21 mouse cellular contexts compared by ENCODE assay signal in genomic region chr1:156852409-156852808, GRCm38 (mm10). TPM values are rescaled to one million over a fixed set of nuclear protein-coding genes. Genes with fewer than 3 reads are reported as not detected.
DNase-seq lines count a peak whose midpoint lies in the region; ATAC-seq and TF ChIP-seq lines count a peak whose summit lies in the region.
"Had no signal": no experiment of that assay in that cellular context is flagged by ENCODE, and none has a peak within 500 bp of the region (broad histone marks: within the 10 kb centered on the region; RNA-seq: fewer than 3 reads in every experiment).

No protein-coding gene starts in this region.

- ATAC-seq in hindbrain, embryonic 12.5 days (ENCODE audit: low FRiP score), result no peak
- no peak for ATAC-seq in hindbrain, embryonic 14.5 days (ENCODE audit: low FRiP score)
- ATAC-seq in limb, embryonic 15.5 days (ENCODE audit: insufficient number of reproducible peaks, low FRiP score, low TSS enrichment, low read depth), result peak; percentile 67
- ATAC-seq in granulocyte monocyte progenitor cell, adult 5-6 weeks (replicated peaks; ENCODE audit: poor library complexity, severe bottlenecking), result no peak
- ATAC-seq in kidney, embryonic 15.5 days (replicated peaks; ENCODE audit: low FRiP score), result no peak
- ATAC-seq: forebrain, embryonic 16.5 days had no signal

- peaks cover 8% of the 10 kb centered on the region; the same call in 1 of the 2 replicates for H3K4me1 ChIP-seq in hindbrain, embryonic 12.5 days
- peaks cover 10% of the 10 kb centered on the region; the same call in 1 of the 2 replicates for H3K4me1 ChIP-seq in hindbrain, embryonic 14.5 days (replicated peaks; ENCODE audit: control insufficient read depth, insufficient read depth, low read length)
- H3K4me1 ChIP-seq in limb, embryonic 15.5 days, result 0 out of 2 replicates have a peak, but pooled peaks cover 12% of the 10 kb centered on the region
- H3K4me1 ChIP-seq in kidney, embryonic 15.5 days, result peaks cover 5% of the 10 kb centered on the region
- H3K4me1 ChIP-seq: heart, embryonic 15.5 days; midbrain, embryonic 12.5 days had no signal

- intact Hi-C loops in left cerebral cortex, adult 2 months (cut with DNase I), result no loop called here

- no peak overlapping the region for H3K9ac ChIP-seq in hindbrain, embryonic 12.5 days
- H3K9ac ChIP-seq in hindbrain, embryonic 14.5 days, result no peak overlapping the region
- no peak overlapping the region for H3K9ac ChIP-seq in limb, embryonic 15.5 days
- no peak overlapping the region for H3K9ac ChIP-seq in kidney, embryonic 15.5 days
- H3K9ac ChIP-seq: heart, embryonic 15.5 days; midbrain, embryonic 12.5 days had no signal

- no peak for DNase-seq in hindbrain, embryonic 14.5 days (ENCODE audit: low spot score)
- peak; percentile 26 for DNase-seq in embryo, embryonic 11.5 days (ENCODE audit: low read depth, low spot score)
- DNase-seq in hindlimb bud, embryonic 11.5 days (ENCODE audit: extremely low spot score, low read depth, low spot score), result peak; percentile 49
- no peak for DNase-seq in left cerebral cortex, adult 2 months (ENCODE audit: extremely low spot score in 1 of 2, low spot score in 2 of 2)
- DNase-seq: adrenal gland, adult 8-10 months; cerebellum, postnatal 14 days; heart, adult 18-20 months; kidney, adult 11 months; kidney, postnatal 10 days; liver; lung, adult 18-20 months; lung, postnatal 4 days; thymus, postnatal 36 days had no signal

- no peaks in the 10 kb centered on the region for H3K9me3 ChIP-seq in hindbrain, embryonic 12.5 days (replicated peaks)
- H3K9me3 ChIP-seq in hindbrain, embryonic 14.5 days (ENCODE audit: control insufficient read depth, low read length), result 0 out of 2 replicates have a peak, but pooled peaks cover 4% of the 10 kb centered on the region
- H3K9me3 ChIP-seq in limb, embryonic 15.5 days, result no peaks in the 10 kb centered on the region
- H3K9me3 ChIP-seq in kidney, embryonic 15.5 days (replicated peaks), result no peaks in the 10 kb centered on the region
- H3K9me3 ChIP-seq: heart, embryonic 15.5 days; midbrain, embryonic 12.5 days had no signal

- H3K4me2 ChIP-seq in hindbrain, embryonic 12.5 days (replicated peaks), result no peak overlapping the region
- no peak overlapping the region for H3K4me2 ChIP-seq in hindbrain, embryonic 14.5 days (replicated peaks)
- no peak overlapping the region for H3K4me2 ChIP-seq in limb, embryonic 15.5 days
- H3K4me2 ChIP-seq in kidney, embryonic 15.5 days, result no peak overlapping the region
- H3K4me2 ChIP-seq: heart, embryonic 15.5 days; midbrain, embryonic 12.5 days had no signal

- no peaks in the 10 kb centered on the region for H3K27me3 ChIP-seq in hindbrain, embryonic 12.5 days
- no peaks in the 10 kb centered on the region for H3K27me3 ChIP-seq in hindbrain, embryonic 14.5 days (ENCODE audit: control insufficient read depth, insufficient read depth, low read length)
- no peaks in the 10 kb centered on the region for H3K27me3 ChIP-seq in limb, embryonic 15.5 days
- H3K27me3 ChIP-seq in kidney, embryonic 15.5 days, result no peaks in the 10 kb centered on the region
- H3K27me3 ChIP-seq: heart, embryonic 15.5 days; midbrain, embryonic 12.5 days had no signal

- H3K36me3 ChIP-seq in hindbrain, embryonic 12.5 days, result no peaks in the 10 kb centered on the region
- peaks cover 5% of the 10 kb centered on the region; the same call in 1 of the 2 replicates for H3K36me3 ChIP-seq in hindbrain, embryonic 14.5 days (replicated peaks; ENCODE audit: control insufficient read depth, insufficient read depth)
- peaks cover 14% of the 10 kb centered on the region for H3K36me3 ChIP-seq in limb, embryonic 15.5 days
- H3K36me3 ChIP-seq in kidney, embryonic 15.5 days, result peaks cover 2% of the 10 kb centered on the region; the same call in 1 of the 2 replicates
- H3K36me3 ChIP-seq: heart, embryonic 15.5 days had no signal

- no peak overlapping the region for H3K4me3 ChIP-seq in hindbrain, embryonic 12.5 days
- no peak overlapping the region for H3K4me3 ChIP-seq in hindbrain, embryonic 14.5 days (replicated peaks; ENCODE audit: low read length)
- no peak overlapping the region for H3K4me3 ChIP-seq in limb, embryonic 15.5 days
- no peak overlapping the region for H3K4me3 ChIP-seq in left cerebral cortex, adult 2 months
- no peak overlapping the region for H3K4me3 ChIP-seq in kidney, embryonic 15.5 days (replicated peaks)
- H3K4me3 ChIP-seq: heart, embryonic 15.5 days; hindbrain, embryonic 10.5 days; midbrain, embryonic 12.5 days had no signal

- 73% methylated on average over 9 of the region's 9 CpGs for WGBS in hindbrain, embryonic 12.5 days
- WGBS in hindbrain, embryonic 14.5 days, result 78% methylated on average over 9 of the region's 9 CpGs
- WGBS in limb, embryonic 15.5 days, result 25% methylated on average over 9 of the region's 9 CpGs
- 71% methylated on average over 9 of the region's 9 CpGs for WGBS in kidney, embryonic 15.5 days

- 0 out of 2 replicates have a peak overlapping the region, but pooled peaks have one; percentile 26 for H3K27ac ChIP-seq in hindbrain, embryonic 12.5 days
- no peak overlapping the region for H3K27ac ChIP-seq in hindbrain, embryonic 14.5 days
- H3K27ac ChIP-seq in limb, embryonic 15.5 days, result peak overlapping the region; percentile 30; the same call in 1 of the 2 replicates
- no peak overlapping the region for H3K27ac ChIP-seq in left cerebral cortex, adult 2 months
- no peak overlapping the region for H3K27ac ChIP-seq in kidney, embryonic 15.5 days
- H3K27ac ChIP-seq: heart, embryonic 15.5 days; hindbrain, embryonic 10.5 days; midbrain, embryonic 12.5 days had no signal

- TF ChIP-seq CTCF in left cerebral cortex, adult 2 months (IDR thresholded peaks at IDR 0.05), result no peak

RNA-seq across cellular contexts. Expression of gene Angptl1, which starts 14.0 kb away (rescaled TPM):
- 9.4 and 14.0 TPM in 2 replicates for polyA plus RNA-seq in hindbrain, embryonic 12.5 days (2016; fragmentation: Nextera tagmentation; extraction: Ambion mirVana)
- 2.2 and 3.6 TPM in 2 replicates for polyA plus RNA-seq in hindbrain, embryonic 14.5 days (2014; fragmentation: Nextera tagmentation; extraction: Ambion mirVana)
- polyA plus RNA-seq in limb, embryonic 15.5 days (2015; fragmentation: Nextera tagmentation; extraction: Ambion mirVana), result 90.5 and 96.3 TPM in 2 replicates
- under 1 TPM; 0.42 to 0.68 TPM for total RNA-seq in left cerebral cortex, adult 2 months (2021)
- not detected in 2 replicates for total RNA-seq in granulocyte monocyte progenitor cell, adult 5-6 weeks (2014; fragmentation: Nextera tagmentation)
- not detected in 2 replicates for total RNA-seq in granulocyte monocyte progenitor cell, adult 5-6 weeks (2017)
- polyA plus RNA-seq in kidney, embryonic 15.5 days (2015; fragmentation: Nextera tagmentation; extraction: Ambion mirVana), result 2.1 and 3.2 TPM in 2 replicates

Comparison
In these comparisons a context has a peak if more than half of its experiments do, and no peak if none do; other contexts are left out.
1. H3K27ac ChIP-seq: peak in hindbrain, embryonic 12.5 days (single experiment) and limb, embryonic 15.5 days (single experiment); none in hindbrain, embryonic 14.5 days (single experiment), left cerebral cortex, adult 2 months (single experiment) and kidney, embryonic 15.5 days (single experiment).
2. DNase-seq: peak in embryo, embryonic 11.5 days (single experiment) and hindlimb bud, embryonic 11.5 days (single experiment); none in hindbrain, embryonic 14.5 days (single experiment) and left cerebral cortex, adult 2 months (0 of 2).